Mouse (Mus musculus): ENCODE measurements around the gene Abca3.

DNA sequence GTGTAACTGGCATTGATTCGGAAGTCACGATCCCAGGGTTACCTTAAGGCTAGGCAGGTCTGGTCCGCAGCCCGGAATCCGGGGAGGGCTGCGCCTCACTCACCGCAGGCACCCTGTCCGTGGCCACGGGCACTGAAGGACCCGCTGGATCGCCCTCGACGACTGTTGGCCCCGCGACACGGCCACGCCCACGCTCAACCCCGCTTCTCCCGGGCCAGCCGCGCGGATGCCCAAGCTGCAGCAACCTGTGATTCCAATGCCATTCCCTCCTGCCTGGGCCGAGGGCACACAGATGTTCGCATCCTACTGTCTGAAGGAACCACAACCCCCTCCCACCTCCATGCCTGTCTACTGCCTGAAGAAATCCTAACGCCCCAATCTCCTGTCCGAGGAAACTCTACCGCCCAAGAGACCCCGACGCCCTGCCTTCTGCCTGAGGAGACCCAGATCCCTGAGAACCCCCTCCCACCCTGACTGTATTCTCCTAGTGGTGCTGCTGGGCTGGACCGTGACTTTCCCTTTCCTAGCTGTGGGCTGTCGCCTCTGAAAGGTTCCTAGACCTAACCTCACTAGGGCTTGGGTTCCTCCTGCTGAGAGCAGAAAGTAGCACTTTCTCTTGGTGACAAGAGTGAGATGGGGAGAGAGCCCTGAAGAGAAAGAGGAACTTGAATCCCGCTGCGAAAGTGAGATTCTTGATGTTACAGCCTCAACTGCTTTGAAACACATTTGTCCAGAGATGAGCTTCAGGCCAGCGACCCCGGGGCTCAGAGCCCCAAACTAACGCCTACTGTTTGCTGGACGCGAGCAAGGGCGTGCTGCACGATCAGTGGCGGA lies 607 bp upstream of the Abca3 start, which contains the start of gene Abca17:
- TF ChIP-seq EP300 (IDR thresholded peaks at IDR 0.05; ENCODE audit: insufficient read depth, low read depth, low read length), result no peak
- no peak for TF ChIP-seq POLR2A (IDR thresholded peaks at IDR 0.05; ENCODE audit: insufficient read depth, low read depth, low read length)

Data from heart, adult 2 months (tissue).